Mouse (Mus musculus) bone marrow, adult 2 months (tissue): ENCODE results near the gene Arid2. TPM values are rescaled to one million over a fixed set of nuclear protein-coding genes. Genes with fewer than 3 reads are reported as not detected.

Experiments
- H3K27ac ChIP-seq: fragments of 200-500 bp; 2 replicates; pipeline ENCODE4 v1.5.1; 2012; ENCODE audit warnings: low read depth, mild to moderate bottlenecking, control low read depth, inconsistent platforms, low read length; ENCODE audit not compliant: control insufficient read depth, poor library complexity, insufficient read depth
- H3K4me1 ChIP-seq: fragments of 200-500 bp; 2 replicates; pipeline ENCODE4 v1.6.1; 2011; ENCODE audit warnings: low read length; ENCODE audit not compliant: control insufficient read depth, insufficient read depth
- H3K4me3 ChIP-seq: fragments of 200-500 bp; replicated peaks from 2 replicates; pipeline ENCODE3; 2011; ENCODE audit warnings: mild to moderate bottlenecking, low read depth, low read length, control low read depth; ENCODE audit not compliant: control insufficient read depth
- CTCF ChIP-seq: fragments of 200-500 bp; IDR thresholded peaks from 2 replicates; pipeline ENCODE4 v1.5.1; 2011; ENCODE audit warnings: low read length, control low read depth; ENCODE audit not compliant: control insufficient read depth, insufficient read depth
- POLR2A ChIP-seq: fragments of 200-500 bp; IDR thresholded peaks from 2 replicates; pipeline ENCODE4 v1.6.1; 2011; ENCODE audit warnings: low read depth, mild to moderate bottlenecking, control low read depth, low read length, borderline replicate concordance; ENCODE audit not compliant: control insufficient read depth
- WGBS: fragments of 180-500 bp; shearing (Covaris S2); methylation state at CpG from one replicate; pipeline ENCODE4 v1.1.7; 2018; 5-methylcytosine and 5-hydroxymethylcytosine counted together
- polyA plus RNA-seq: library from polyadenylated mRNA; stranded (reverse); fragments of >200 nt; gene quantifications from 2 replicates; pipeline ENCODE4 v1.2.4, GENCODE M21; 2011; ENCODE audit warnings: low replicate concordance; ENCODE audit not compliant: missing spikeins, insufficient read depth, insufficient read length

Arid2 gene
- polyA plus RNA-seq, 1 experiment: 22.8 TPM

- Histone ChIP-seq H3K4me1 (peaks cover 1% of the 10 kb centered on the region; the same call in 1 of the 2 replicates), H3K4me3 (no peak overlapping the region), H3K27ac (no peak overlapping the region)
- 96% methylated on average over 9 of the region's 9 CpGs for WGBS
- no peak for TF ChIP-seq POLR2A
- no peak for TF ChIP-seq CTCF
These were observed 64.1 kb downstream of the Arid2 start for GRCm38 (mm10) chr15:96351432-96351831.

GRCm38 (mm10) chr15:96358871-96359270 is 71.6 kb downstream of the Arid2 start:
- TF ChIP-seq POLR2A (no peak), CTCF (no peak)

GRCm38 (mm10) chr15:96360614-96361013 is 73.3 kb downstream of the Arid2 start:
- H3K4me1 ChIP-seq: no peaks in the 10 kb centered on the region
- WGBS: 92% methylated on average over 5 of the region's 5 CpGs
- no peak overlapping the region for H3K4me3 ChIP-seq
- TF ChIP-seq CTCF (no peak), POLR2A (no peak)
- no peak overlapping the region for H3K27ac ChIP-seq

More at GRCm38 (mm10) chr15:96358871-96359270, 71.6 kb downstream of the Arid2 start:
- H3K27ac ChIP-seq: no peak overlapping the region
- no peaks in the 10 kb centered on the region for H3K4me1 ChIP-seq
- WGBS: 64% methylated on average over 6 of the region's 6 CpGs
- H3K4me3 ChIP-seq: no peak overlapping the region

- TF ChIP-seq CTCF (no peak), POLR2A (no peak)
- no peak overlapping the region for H3K4me3 ChIP-seq
- 86% methylated on average over 3 of the region's 3 CpGs for WGBS
These were observed 78.0 kb downstream of the Arid2 start for GRCm38 (mm10) chr15:96365351-96365750.

GRCm38 (mm10) chr15:96366176-96366963 is 79.1 kb downstream of the Arid2 start:
- Histone ChIP-seq H3K27ac (no peak overlapping the region), H3K4me3 (no peak overlapping the region), H3K4me1 (no peaks in the 10 kb centered on the region)
- WGBS: 91% methylated on average over 11 of the region's 11 CpGs
- TF ChIP-seq CTCF: no peak
- no peak for TF ChIP-seq POLR2A

More at GRCm38 (mm10) chr15:96365351-96365750, 78.0 kb downstream of the Arid2 start:
- Histone ChIP-seq H3K27ac (no peak overlapping the region), H3K4me1 (no peaks in the 10 kb centered on the region)

GRCm38 (mm10) chr15:96371311-96371710 is 84.0 kb downstream of the Arid2 start:
- H3K27ac ChIP-seq: no peak overlapping the region
- TF ChIP-seq POLR2A (no peak), CTCF (no peak)
- no peaks in the 10 kb centered on the region; the same call in 1 of the 2 replicates for H3K4me1 ChIP-seq
- whole genome bisulfite sequencing: 93% methylated on average over 18 of the region's 18 CpGs
- H3K4me3 ChIP-seq: no peak overlapping the region

- 94% methylated on average over 6 of the region's 6 CpGs for WGBS
- Histone ChIP-seq H3K4me1 (no peaks in the 10 kb centered on the region; the same call in 1 of the 2 replicates), H3K27ac (no peak overlapping the region), H3K4me3 (no peak overlapping the region)
- TF ChIP-seq CTCF (no peak), POLR2A (no peak)
These were observed 85.3 kb downstream of the Arid2 start for GRCm38 (mm10) chr15:96372628-96373027.

- no peak overlapping the region for H3K27ac ChIP-seq
- no peak overlapping the region for H3K4me3 ChIP-seq
- TF ChIP-seq CTCF: peak; percentile 14; the same call in 1 of the 2 replicates
- no peak for TF ChIP-seq POLR2A
- WGBS: 88% methylated on average over 5 of the region's 5 CpGs
- H3K4me1 ChIP-seq: no peaks in the 10 kb centered on the region; the same call in 1 of the 2 replicates
These were observed 85.8 kb downstream of the Arid2 start for GRCm38 (mm10) chr15:96373161-96373560.
